In genomic region chr4:154471447-154472101, GRCm38 (mm10) we compare ENCODE assay signal across 12 mouse cellular contexts.
A peak's percentile ranks its signal among the peaks of the same experiment; 100 is the strongest.
DNase-seq lines count a peak whose midpoint lies in the region; ATAC-seq and TF ChIP-seq lines count a peak whose summit lies in the region.
"Had no signal": no experiment of that assay in that cellular context is flagged by ENCODE, and none has a peak within 500 bp of the region (broad histone marks: within the 10 kb centered on the region; RNA-seq: fewer than 3 reads in every experiment).

No protein-coding gene starts in this region.

- no peak for TF ChIP-seq POLR2A in cerebellum, adult 2 months (IDR thresholded peaks at IDR 0.05; ENCODE audit: borderline replicate concordance, insufficient read depth, low read length)

- H3K9ac ChIP-seq in hindbrain, embryonic 14.5 days = no peak overlapping the region
- H3K9ac ChIP-seq in midbrain, embryonic 14.5 days (replicated peaks; ENCODE audit: low read length) = no peak overlapping the region

- 6% methylated on average over 17 of the region's 17 CpGs for WGBS in hindbrain, embryonic 14.5 days
- 4% methylated on average over 17 of the region's 17 CpGs for WGBS in midbrain, embryonic 14.5 days
- 31% methylated on average over 17 of the region's 17 CpGs for WGBS in cerebellum, adult 2 months

- no peak overlapping the region; the same call in 1 of the 2 replicates for H3K27ac ChIP-seq in hindbrain, embryonic 14.5 days
- no peak overlapping the region for H3K27ac ChIP-seq in midbrain, embryonic 14.5 days (replicated peaks; ENCODE audit: low read depth, low read length)
- no peak overlapping the region for H3K27ac ChIP-seq in cerebellum, adult 2 months (ENCODE audit: insufficient read depth, low read length)
- H3K27ac ChIP-seq in layer of hippocampus, adult 2 months = no peak overlapping the region

- DNase-seq in R1 (ENCODE audit: low read depth, low spot score) = peak; percentile 77
- DNase-seq in embryo, embryonic 10.5 days (ENCODE audit: low spot score) = peak; percentile 90
- DNase-seq in hindbrain, embryonic 14.5 days (ENCODE audit: low spot score) = peak; percentile 65
- peak; percentile 82 for DNase-seq in midbrain, embryonic 14.5 days
- DNase-seq in cerebellum, adult 2 months = no peak
- no peak for DNase-seq in layer of hippocampus, postnatal 10 days (ENCODE audit: low spot score in 2 of 2)
- DNase-seq in layer of hippocampus, adult 2 months (ENCODE audit: low spot score in 2 of 2) = no peak
- DNase-seq in layer of hippocampus, adult 9-10 months (ENCODE audit: low spot score) = no peak
- DNase-seq: layer of hippocampus, postnatal 36 days; right cerebral cortex, postnatal 4 days had no signal

- H3K4me1 ChIP-seq in hindbrain, embryonic 14.5 days (replicated peaks; ENCODE audit: control insufficient read depth, insufficient read depth, low read length) = peaks cover 33% of the 10 kb centered on the region
- peaks cover 29% of the 10 kb centered on the region for H3K4me1 ChIP-seq in midbrain, embryonic 14.5 days (ENCODE audit: control insufficient read depth, insufficient read depth, low read length)
- H3K4me1 ChIP-seq in cerebellum, adult 2 months (ENCODE audit: control insufficient read depth, insufficient read depth, low read length) = no peaks in the 10 kb centered on the region; the same call in 1 of the 2 replicates
- H3K4me1 ChIP-seq: megakaryocyte, embryonic 14.5 days had no signal

- no peak for TF ChIP-seq CTCF in cerebellum, adult 2 months (IDR thresholded peaks at IDR 0.05; ENCODE audit: borderline replicate concordance, insufficient read depth, low read depth, low read length)
- TF ChIP-seq CTCF in layer of hippocampus, adult 2 months (conservative IDR thresholded peaks at IDR 0.05) = no peak

- H3K36me3 ChIP-seq in hindbrain, embryonic 14.5 days (replicated peaks; ENCODE audit: control insufficient read depth, insufficient read depth) = no peaks in the 10 kb centered on the region
- H3K36me3 ChIP-seq in midbrain, embryonic 14.5 days (ENCODE audit: control insufficient read depth, insufficient read depth, low read length) = no peaks in the 10 kb centered on the region

- H3K4me2 ChIP-seq in hindbrain, embryonic 14.5 days (replicated peaks) = no peak overlapping the region
- peak overlapping the region; percentile 13 for H3K4me2 ChIP-seq in midbrain, embryonic 14.5 days (ENCODE audit: low read length)

- no peak overlapping the region for H3K4me3 ChIP-seq in hindbrain, embryonic 14.5 days (replicated peaks; ENCODE audit: low read length)
- H3K4me3 ChIP-seq in midbrain, embryonic 14.5 days (replicated peaks; ENCODE audit: low read depth, low read length) = no peak overlapping the region
- H3K4me3 ChIP-seq in cerebellum, adult 2 months (replicated peaks; ENCODE audit: insufficient read depth, low read depth, low read length) = no peak overlapping the region
- H3K4me3 ChIP-seq in layer of hippocampus, adult 2 months = no peak overlapping the region
- H3K4me3 ChIP-seq: erythroblast, embryonic 14.5 days; megakaryocyte, embryonic 14.5 days had no signal

- peaks cover 86% of the 10 kb centered on the region for H3K27me3 ChIP-seq in hindbrain, embryonic 14.5 days (ENCODE audit: control insufficient read depth, insufficient read depth, low read length)
- peaks cover 72% of the 10 kb centered on the region for H3K27me3 ChIP-seq in midbrain, embryonic 14.5 days (ENCODE audit: control insufficient read depth, insufficient read depth, low read length)
- no peaks in the 10 kb centered on the region for H3K27me3 ChIP-seq in cerebellum, adult 2 months (ENCODE audit: control insufficient read depth, insufficient read depth, low read length)

- no peaks in the 10 kb centered on the region for H3K9me3 ChIP-seq in hindbrain, embryonic 14.5 days (ENCODE audit: control insufficient read depth, low read length)
- H3K9me3 ChIP-seq in midbrain, embryonic 14.5 days (ENCODE audit: control insufficient read depth, low read length) = no peaks in the 10 kb centered on the region
- H3K9me3 ChIP-seq: megakaryocyte, embryonic 14.5 days had no signal

- 0 out of 2 replicates have a peak, but pooled peaks have one; percentile 19 for ATAC-seq in hindbrain, embryonic 14.5 days (ENCODE audit: low FRiP score)
- peak; percentile 50; the same call in 1 of the 2 replicates for ATAC-seq in midbrain, embryonic 14.5 days (ENCODE audit: low FRiP score, low TSS enrichment)

Comparison
In these comparisons a context has a peak if more than half of its experiments do, and no peak if none do; other contexts are left out.
1. DNase-seq: peak in R1 (single experiment), embryo, embryonic 10.5 days (single experiment), hindbrain, embryonic 14.5 days (single experiment) and midbrain, embryonic 14.5 days (single experiment); none in cerebellum, adult 2 months (0 of 2), layer of hippocampus, postnatal 10 days (0 of 2), layer of hippocampus, adult 2 months (0 of 2) and layer of hippocampus, adult 9-10 months (single experiment).